Mouse (Mus musculus): ENCODE results near the gene Prok2. TPM values are rescaled to one million over a fixed set of nuclear protein-coding genes. Genes with fewer than 3 reads are reported as not detected.
A peak's percentile ranks its signal among the peaks of the same experiment; 100 is the strongest.

Prok2 gene
- total and polyA plus RNA-seq, 3 experiments = not detected

DNA sequence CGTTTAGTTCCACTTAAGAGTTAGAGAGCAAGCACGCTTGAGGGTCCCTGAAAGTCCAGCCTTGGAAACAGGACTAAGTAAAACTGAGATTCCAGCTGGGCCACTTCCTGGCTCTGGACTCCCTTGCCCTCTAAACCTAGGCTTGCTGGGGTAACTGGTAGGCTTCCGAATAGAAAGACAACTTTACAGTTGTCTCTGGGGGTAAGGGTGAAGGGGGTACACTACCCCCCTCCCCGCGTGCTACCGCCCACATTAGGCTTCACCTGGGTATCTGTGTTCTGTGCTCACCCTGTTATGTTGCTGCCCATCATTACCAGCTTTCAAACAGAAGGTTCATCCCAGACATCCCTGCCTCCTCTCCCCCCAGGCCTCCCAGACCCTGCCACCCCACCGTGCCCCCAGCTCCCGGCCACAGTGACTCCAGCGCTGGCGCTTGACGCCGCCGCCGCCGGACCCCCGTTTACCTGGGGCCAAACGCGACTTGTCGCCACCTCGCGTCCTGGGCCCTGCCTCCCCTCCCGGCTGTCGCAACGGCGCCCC is 34.5 kb downstream of the Prok2 start:
- no peak for DNase-seq
- H3K4me1 ChIP-seq (ENCODE audit: control insufficient read depth, insufficient read depth, low read length) = no peaks in the 10 kb centered on the region
- H3K4me3 ChIP-seq = peak overlapping the region; percentile 22
- peak overlapping the region; percentile 87 for H3K9ac ChIP-seq (ENCODE audit: low read depth, low read length)
- no peaks in the 10 kb centered on the region for H3K36me3 ChIP-seq (ENCODE audit: control insufficient read depth, insufficient read depth, low read length)
- TF ChIP-seq POLR2A (IDR thresholded peaks at IDR 0.05; ENCODE audit: insufficient read depth, low read depth, low read length) (no peak), EP300 (IDR thresholded peaks at IDR 0.05; ENCODE audit: insufficient read depth, low read depth, low read length) (no peak), CTCF (IDR thresholded peaks at IDR 0.05) (no peak)
- no peak overlapping the region for H3K27ac ChIP-seq
- intact Hi-C loops (cut with DNase I) = no loop called here
- WGBS = 13% methylated on average over 25 of the region's 25 CpGs
- peaks cover 9% of the 10 kb centered on the region for H3K27me3 ChIP-seq (ENCODE audit: control insufficient read depth, insufficient read depth, low read length)
- no peaks in the 10 kb centered on the region for H3K79me2 ChIP-seq (replicated peaks; ENCODE audit: control insufficient read depth, insufficient read depth, low read length)

- Histone ChIP-seq H3K27ac (no peak overlapping the region), H3K9ac (ENCODE audit: low read depth, low read length) (no peak overlapping the region), H3K79me2 (replicated peaks; ENCODE audit: control insufficient read depth, insufficient read depth, low read length) (no peaks in the 10 kb centered on the region), H3K4me3 (no peak overlapping the region), H3K27me3 (ENCODE audit: control insufficient read depth, insufficient read depth, low read length) (peaks cover 9% of the 10 kb centered on the region), H3K4me1 (ENCODE audit: control insufficient read depth, insufficient read depth, low read length) (no peaks in the 10 kb centered on the region), H3K36me3 (ENCODE audit: control insufficient read depth, insufficient read depth, low read length) (no peaks in the 10 kb centered on the region)
- no peak for DNase-seq
- TF ChIP-seq EP300 (IDR thresholded peaks at IDR 0.05; ENCODE audit: insufficient read depth, low read depth, low read length) (no peak), CTCF (IDR thresholded peaks at IDR 0.05) (no peak), POLR2A (IDR thresholded peaks at IDR 0.05; ENCODE audit: insufficient read depth, low read depth, low read length) (no peak)
- WGBS = 45% methylated on average over 6 of the region's 6 CpGs
- intact Hi-C loops (cut with DNase I) = no loop called here
Measured at GRCm38 (mm10) chr6:99688513-99688912, 37.7 kb downstream of the Prok2 start.

GRCm38 (mm10) chr6:99684899-99685298 is 41.3 kb downstream of the Prok2 start:
- no peak for DNase-seq
- Histone ChIP-seq H3K4me3 (no peak overlapping the region), H3K4me1 (ENCODE audit: control insufficient read depth, insufficient read depth, low read length) (no peaks in the 10 kb centered on the region), H3K36me3 (ENCODE audit: control insufficient read depth, insufficient read depth, low read length) (no peaks in the 10 kb centered on the region), H3K27ac (no peak overlapping the region), H3K9ac (ENCODE audit: low read depth, low read length) (no peak overlapping the region), H3K79me2 (replicated peaks; ENCODE audit: control insufficient read depth, insufficient read depth, low read length) (no peaks in the 10 kb centered on the region), H3K27me3 (ENCODE audit: control insufficient read depth, insufficient read depth, low read length) (no peaks in the 10 kb centered on the region; the same call in 1 of the 2 replicates)
- intact Hi-C loops (cut with DNase I) = no loop called here
- no peak for TF ChIP-seq EP300 (IDR thresholded peaks at IDR 0.05; ENCODE audit: insufficient read depth, low read depth, low read length)
- peak; percentile 61 for TF ChIP-seq CTCF (IDR thresholded peaks at IDR 0.05)
- 56% methylated on average over 5 of the region's 5 CpGs for WGBS

GRCm38 (mm10) chr6:99683974-99684373 is 42.2 kb downstream of the Prok2 start:
- Histone ChIP-seq H3K4me3 (no peak overlapping the region), H3K4me1 (ENCODE audit: control insufficient read depth, insufficient read depth, low read length) (no peaks in the 10 kb centered on the region), H3K79me2 (replicated peaks; ENCODE audit: control insufficient read depth, insufficient read depth, low read length) (no peaks in the 10 kb centered on the region), H3K27ac (no peak overlapping the region), H3K9ac (ENCODE audit: low read depth, low read length) (no peak overlapping the region), H3K36me3 (ENCODE audit: control insufficient read depth, insufficient read depth, low read length) (no peaks in the 10 kb centered on the region), H3K27me3 (ENCODE audit: control insufficient read depth, insufficient read depth, low read length) (no peaks in the 10 kb centered on the region; the same call in 1 of the 2 replicates)
- DNase-seq = no peak
- WGBS = 95% methylated on average over 5 of the region's 5 CpGs
- no peak for TF ChIP-seq POLR2A (IDR thresholded peaks at IDR 0.05; ENCODE audit: insufficient read depth, low read depth, low read length)
- no peak for TF ChIP-seq EP300 (IDR thresholded peaks at IDR 0.05; ENCODE audit: insufficient read depth, low read depth, low read length)
- no peak for TF ChIP-seq CTCF (IDR thresholded peaks at IDR 0.05)
- intact Hi-C loops (cut with DNase I) = no loop called here

- Histone ChIP-seq H3K4me1 (ENCODE audit: control insufficient read depth, insufficient read depth, low read length) (no peaks in the 10 kb centered on the region), H3K9ac (ENCODE audit: low read depth, low read length) (no peak overlapping the region)
- no peak for TF ChIP-seq CTCF (IDR thresholded peaks at IDR 0.05)
- no peak for TF ChIP-seq POLR2A (IDR thresholded peaks at IDR 0.05; ENCODE audit: insufficient read depth, low read depth, low read length)
- TF ChIP-seq EP300 (IDR thresholded peaks at IDR 0.05; ENCODE audit: insufficient read depth, low read depth, low read length) = no peak
Measured at GRCm38 (mm10) chr6:99678108-99678507, 48.1 kb downstream of the Prok2 start.

GRCm38 (mm10) chr6:99677325-99677724 is 48.9 kb downstream of the Prok2 start:
- Histone ChIP-seq H3K27ac (no peak overlapping the region), H3K27me3 (ENCODE audit: control insufficient read depth, insufficient read depth, low read length) (no peaks in the 10 kb centered on the region; the same call in 1 of the 2 replicates), H3K4me3 (no peak overlapping the region), H3K79me2 (replicated peaks; ENCODE audit: control insufficient read depth, insufficient read depth, low read length) (no peaks in the 10 kb centered on the region), H3K36me3 (ENCODE audit: control insufficient read depth, insufficient read depth, low read length) (no peaks in the 10 kb centered on the region), H3K9ac (ENCODE audit: low read depth, low read length) (no peak overlapping the region), H3K4me1 (ENCODE audit: control insufficient read depth, insufficient read depth, low read length) (no peaks in the 10 kb centered on the region)
- no peak for TF ChIP-seq POLR2A (IDR thresholded peaks at IDR 0.05; ENCODE audit: insufficient read depth, low read depth, low read length)
- TF ChIP-seq EP300 (IDR thresholded peaks at IDR 0.05; ENCODE audit: insufficient read depth, low read depth, low read length) = no peak
- TF ChIP-seq CTCF (IDR thresholded peaks at IDR 0.05) = no peak
- intact Hi-C loops (cut with DNase I) = no loop called here
- WGBS = 87% methylated on average over 8 of the region's 8 CpGs
- DNase-seq = no peak

More at GRCm38 (mm10) chr6:99678108-99678507, 48.1 kb downstream of the Prok2 start:
- H3K79me2 ChIP-seq (replicated peaks; ENCODE audit: control insufficient read depth, insufficient read depth, low read length) = no peaks in the 10 kb centered on the region
- H3K4me3 ChIP-seq = no peak overlapping the region
- intact Hi-C loops (cut with DNase I) = no loop called here
- 75% methylated on average over 11 of the region's 11 CpGs for WGBS
- H3K27me3 ChIP-seq (ENCODE audit: control insufficient read depth, insufficient read depth, low read length) = no peaks in the 10 kb centered on the region; the same call in 1 of the 2 replicates
- DNase-seq = no peak
- H3K36me3 ChIP-seq (ENCODE audit: control insufficient read depth, insufficient read depth, low read length) = no peaks in the 10 kb centered on the region
- no peak overlapping the region for H3K27ac ChIP-seq
